25 mouse cellular contexts compared by ENCODE assay signal in genomic region chr3:88953246-88953645, GRCm38 (mm10). TPM values are rescaled to one million over a fixed set of nuclear protein-coding genes. Genes with fewer than 3 reads are reported as not detected.
DNase-seq lines count a peak whose midpoint lies in the region; ATAC-seq and TF ChIP-seq lines count a peak whose summit lies in the region.
"Had no signal": no experiment of that assay in that cellular context is flagged by ENCODE, and none has a peak within 500 bp of the region (broad histone marks: within the 10 kb centered on the region; RNA-seq: fewer than 3 reads in every experiment).

No protein-coding gene starts in this region.

- DNase-seq in gastrocnemius, adult 2 months = no peak
- no peak for DNase-seq in gastrocnemius, postnatal 14 days
- peak; percentile 73 for DNase-seq in kidney, adult 2 months
- DNase-seq in kidney, postnatal 14 days = no peak
- DNase-seq in kidney, postnatal 36 days = peak; percentile 11 to 19
- no peak for DNase-seq in kidney, postnatal 10 days
- no peak for DNase-seq in thymus, postnatal 0 days (ENCODE audit: low spot score)
- DNase-seq: adrenal gland, adult 8-10 months; adrenal gland, postnatal 25 days; cerebellum, adult 11-12 months; cerebellum, adult 8-10 months; cerebellum, postnatal 36 days; embryo, embryonic 11 days; gastrocnemius, postnatal 10 days; heart, adult 18-20 months had no signal

- 26% methylated on average over 4 of the region's 4 CpGs for WGBS in kidney, adult 2 months
- 78% methylated on average over 4 of the region's 4 CpGs for WGBS in liver, embryonic 12.5 days (ENCODE audit: insufficient replicate concordance)

- H3K4me3 ChIP-seq in gastrocnemius, adult 2 months = no peak overlapping the region
- no peak overlapping the region for H3K4me3 ChIP-seq in kidney, adult 2 months (ENCODE audit: insufficient read depth, low read depth, low read length)
- no peak overlapping the region for H3K4me3 ChIP-seq in liver, embryonic 12.5 days
- H3K4me3 ChIP-seq: embryonic facial prominence, embryonic 13.5 days; forebrain, embryonic 12.5 days; forebrain, embryonic 15.5 days; hindbrain, embryonic 10.5 days had no signal

- H3K4me1 ChIP-seq in kidney, adult 2 months (ENCODE audit: control insufficient read depth, insufficient read depth, low read length) = peaks cover 12% of the 10 kb centered on the region
- peaks cover 59% of the 10 kb centered on the region for H3K4me1 ChIP-seq in liver, embryonic 12.5 days

- no peak for TF ChIP-seq CTCF in gastrocnemius, adult 2 months (IDR thresholded peaks at IDR 0.05)
- no peak for TF ChIP-seq CTCF in kidney, adult 2 months (conservative IDR thresholded peaks at IDR 0.05; ENCODE audit: insufficient read depth, insufficient read length, low read depth, low read length)

- 0 out of 2 replicates have a peak overlapping the region, but pooled peaks have one; percentile 3 for H3K4me2 ChIP-seq in liver, embryonic 12.5 days
- H3K4me2 ChIP-seq: embryonic facial prominence, embryonic 13.5 days; forebrain, embryonic 15.5 days had no signal

- H3K9me3 ChIP-seq in liver, embryonic 12.5 days (replicated peaks) = no peaks in the 10 kb centered on the region
- H3K9me3 ChIP-seq: embryonic facial prominence, embryonic 10.5 days; embryonic facial prominence, embryonic 13.5 days; forebrain, embryonic 12.5 days; forebrain, embryonic 15.5 days; heart, embryonic 13.5 days; hindbrain, embryonic 10.5 days; hindbrain, embryonic 13.5 days had no signal

- no peak for TF ChIP-seq POLR2A in kidney, adult 2 months (IDR thresholded peaks at IDR 0.05; ENCODE audit: low read depth, low read length)

- H3K9ac ChIP-seq in liver, embryonic 12.5 days = no peak overlapping the region
- H3K9ac ChIP-seq: embryonic facial prominence, embryonic 13.5 days; forebrain, embryonic 15.5 days; heart, embryonic 13.5 days; hindbrain, embryonic 13.5 days had no signal

- intact Hi-C loops in gastrocnemius, adult 2 months (cut with DNase I) = loop anchor here (5.0 kb wide), 1 partner anchor 39 kb away; no protein-coding TSS in a partner anchor
- intact Hi-C loops in gastrocnemius, postnatal 14 days (cut with DNase I; ENCODE audit: low total_unique reads) = no loop called here

- H3K27ac ChIP-seq in gastrocnemius, adult 2 months = peak overlapping the region; percentile 38; the same call in 1 of the 2 replicates
- H3K27ac ChIP-seq in kidney, adult 2 months (ENCODE audit: insufficient read depth, low read depth, low read length) = no peak overlapping the region
- H3K27ac ChIP-seq in liver, embryonic 12.5 days = no peak overlapping the region
- H3K27ac ChIP-seq: embryonic facial prominence, embryonic 10.5 days; embryonic facial prominence, embryonic 13.5 days; forebrain, embryonic 12.5 days; forebrain, embryonic 15.5 days; heart, embryonic 13.5 days; hindbrain, embryonic 10.5 days; hindbrain, embryonic 13.5 days had no signal

- no peaks in the 10 kb centered on the region for H3K27me3 ChIP-seq in kidney, adult 2 months (replicated peaks; ENCODE audit: control insufficient read depth, insufficient read depth, low read length)
- no peaks in the 10 kb centered on the region for H3K27me3 ChIP-seq in liver, embryonic 12.5 days (replicated peaks)
- H3K27me3 ChIP-seq: embryonic facial prominence, embryonic 13.5 days; forebrain, embryonic 12.5 days; forebrain, embryonic 15.5 days; heart, embryonic 13.5 days; hindbrain, embryonic 13.5 days had no signal

- no peaks in the 10 kb centered on the region for H3K36me3 ChIP-seq in kidney, adult 2 months (ENCODE audit: control insufficient read depth, insufficient read depth, low read length)
- H3K36me3 ChIP-seq in liver, embryonic 12.5 days = no peaks in the 10 kb centered on the region
- H3K36me3 ChIP-seq: embryonic facial prominence, embryonic 13.5 days; forebrain, embryonic 12.5 days; forebrain, embryonic 15.5 days; heart, embryonic 13.5 days; hindbrain, embryonic 10.5 days; hindbrain, embryonic 13.5 days had no signal

- ATAC-seq in liver, embryonic 12.5 days = no peak
- ATAC-seq: activated CD4-positive, CD25-positive, alpha-beta regulatory T cell, adult 4 months; forebrain, embryonic 15.5 days; hindbrain, embryonic 16.5 days had no signal

RNA-seq across cellular contexts. Expression of gene Dap3, which starts 2.3 kb away (rescaled TPM):
- total RNA-seq in gastrocnemius, adult 2 months (2021) = 10 to 100 TPM; 65.5 to 79.9 TPM
- total RNA-seq in gastrocnemius, postnatal 14 days (2021) = 10 to 100 TPM; 58.7 to 62.5 TPM
- polyA plus RNA-seq in kidney, adult 2 months (2012; rRNA removed) = 57.0 and 78.0 TPM in 2 replicates
- 133 and 139 TPM in 2 replicates for polyA plus RNA-seq in liver, embryonic 12.5 days (2016; fragmentation: Nextera tagmentation; extraction: Ambion mirVana)
- polyA plus RNA-seq in thymus, postnatal 0 days (2015; fragmentation: Nextera tagmentation; extraction: Ambion mirVana) = 242 and 244 TPM in 2 replicates

RNA-seq across cellular contexts. Expression of gene Ash1l, which starts 2.8 kb away (rescaled TPM):
- total RNA-seq in gastrocnemius, adult 2 months (2021) = 10 to 100 TPM; 34.2 to 35.6 TPM
- 10 to 100 TPM; 24.4 to 24.7 TPM for total RNA-seq in gastrocnemius, postnatal 14 days (2021)
- polyA plus RNA-seq in kidney, adult 2 months (2012; rRNA removed) = 7.8 and 8.9 TPM in 2 replicates
- 8.0 and 8.9 TPM in 2 replicates for polyA plus RNA-seq in liver, embryonic 12.5 days (2016; fragmentation: Nextera tagmentation; extraction: Ambion mirVana)
- 11.8 and 17.2 TPM in 2 replicates for polyA plus RNA-seq in thymus, postnatal 0 days (2015; fragmentation: Nextera tagmentation; extraction: Ambion mirVana)

RNA-seq across cellular contexts. Expression of gene Msto1, which starts 39.4 kb away (rescaled TPM):
- total RNA-seq in gastrocnemius, adult 2 months (2021) = 1 to 10 TPM; 7.0 to 8.6 TPM
- total RNA-seq in gastrocnemius, postnatal 14 days (2021) = 10 to 100 TPM; 10.5 to 12.6 TPM
- 35.9 and 41.1 TPM in 2 replicates for polyA plus RNA-seq in kidney, adult 2 months (2012; rRNA removed)
- 24.3 and 26.5 TPM in 2 replicates for polyA plus RNA-seq in liver, embryonic 12.5 days (2016; fragmentation: Nextera tagmentation; extraction: Ambion mirVana)
- 37.8 and 39.4 TPM in 2 replicates for polyA plus RNA-seq in thymus, postnatal 0 days (2015; fragmentation: Nextera tagmentation; extraction: Ambion mirVana)

Comparison
In these comparisons a context has a peak if more than half of its experiments do, and no peak if none do; other contexts are left out.
1. DNase-seq: peak in kidney, adult 2 months (single experiment) and kidney, postnatal 36 days (2 of 2); none in gastrocnemius, adult 2 months (single experiment), gastrocnemius, postnatal 14 days (single experiment), kidney, postnatal 14 days (single experiment), kidney, postnatal 10 days (single experiment) and thymus, postnatal 0 days (single experiment).